Mouse (Mus musculus) left cerebral cortex, adult 2 months (tissue): ENCODE results near the gene Myh14. TPM values are rescaled to one million over a fixed set of nuclear protein-coding genes. Genes with fewer than 3 reads are reported as not detected.
A peak's percentile ranks its signal among the peaks of the same experiment; 100 is the strongest.

ENCODE experiments used
- DNase-seq, 2 experiments: peaks; one replicate each; pipeline ENCODE4 v3.0.0; 2021 to 2022; ENCODE audit warnings: low spot score in 2 of 2, mixed read lengths in 1 of 2; ENCODE audit errors: extremely low spot score in 1 of 2
- H3K27ac ChIP-seq: fragments of 200-600 bp; 2 replicates; pipeline ENCODE4 v1.8.1; 2022
- H3K4me3 ChIP-seq: fragments of 200-600 bp; 2 replicates; pipeline ENCODE4 v1.8.1; 2022
- CTCF ChIP-seq: fragments of 200-600 bp; IDR thresholded peaks from 2 replicates; pipeline ENCODE4 v1.8.1; 2022; ENCODE audit warnings: antibody characterized with exemption, mild to moderate bottlenecking, moderate library complexity
- intact Hi-C: fragments of 180-260 bp; cut with DNase I; formaldehyde crosslinking; loops from one replicate; pipeline ENCODE4 v1.15.1; 2025
- total RNA-seq, 2 experiments: library from RNA; stranded (reverse); gene quantifications; 2 replicates each; pipeline ENCODE4 v1.2.3; 2021

The Myh14 gene
- total RNA-seq, 2 experiments from 2014 or later: 21.1 to 21.4 TPM

DNA sequence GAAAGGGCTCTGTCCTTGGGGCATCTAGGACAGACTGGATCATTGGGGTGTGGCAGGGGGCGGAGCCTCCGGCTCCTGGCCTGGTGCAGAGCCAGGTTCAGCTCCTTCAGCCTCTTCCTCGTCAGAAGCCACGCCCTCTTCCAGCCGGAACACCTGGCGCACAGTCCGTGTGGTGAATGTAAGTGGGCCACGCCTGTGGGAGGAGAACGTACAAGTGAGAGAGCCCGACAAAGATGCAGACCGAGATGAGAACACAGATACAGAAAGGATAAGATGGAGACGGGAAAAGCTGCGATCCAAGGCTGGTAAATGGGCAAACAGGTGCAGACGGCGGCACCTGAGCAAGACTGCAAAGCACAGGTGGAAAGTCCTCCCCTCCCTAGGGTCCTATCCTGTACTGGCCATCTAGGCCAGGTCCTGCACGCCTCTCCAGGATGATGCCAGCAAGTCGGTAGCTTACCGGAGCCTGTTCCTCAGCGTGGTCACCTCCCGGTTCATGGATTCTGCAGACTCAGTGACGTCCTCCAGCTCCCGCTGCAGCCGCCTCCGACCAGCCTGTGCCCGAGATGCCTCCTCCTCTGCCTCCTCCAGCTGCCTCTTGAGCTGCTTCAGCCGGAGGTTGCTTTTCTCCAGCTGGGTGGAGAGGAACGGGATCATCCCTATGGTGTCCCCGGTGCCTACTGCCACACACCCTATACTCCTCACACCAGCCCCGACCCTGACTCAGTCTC lies 64.3 kb downstream of the Myh14 start:
- TF ChIP-seq CTCF: no peak
- Histone ChIP-seq H3K27ac (peak overlapping the region; percentile 90), H3K4me3 (peak overlapping the region; percentile 43)
- peak; percentile 36 to 61 for DNase-seq
- intact Hi-C loops: no loop called here

- TF ChIP-seq CTCF: no peak
Observed at GRCm38 (mm10) chr7:44605436-44605835, 65.2 kb downstream of the Myh14 start.

GRCm38 (mm10) chr7:44604619-44605018 lies 66.0 kb downstream of the Myh14 start:
- Histone ChIP-seq H3K4me3 (no peak overlapping the region), H3K27ac (no peak overlapping the region)
- intact Hi-C loops: no loop called here
- DNase-seq: no peak
- TF ChIP-seq CTCF: no peak

More at GRCm38 (mm10) chr7:44605436-44605835, 65.2 kb downstream of the Myh14 start:
- DNase-seq: no peak
- Histone ChIP-seq H3K4me3 (no peak overlapping the region), H3K27ac (no peak overlapping the region)
- intact Hi-C loops: no loop called here

DNA sequence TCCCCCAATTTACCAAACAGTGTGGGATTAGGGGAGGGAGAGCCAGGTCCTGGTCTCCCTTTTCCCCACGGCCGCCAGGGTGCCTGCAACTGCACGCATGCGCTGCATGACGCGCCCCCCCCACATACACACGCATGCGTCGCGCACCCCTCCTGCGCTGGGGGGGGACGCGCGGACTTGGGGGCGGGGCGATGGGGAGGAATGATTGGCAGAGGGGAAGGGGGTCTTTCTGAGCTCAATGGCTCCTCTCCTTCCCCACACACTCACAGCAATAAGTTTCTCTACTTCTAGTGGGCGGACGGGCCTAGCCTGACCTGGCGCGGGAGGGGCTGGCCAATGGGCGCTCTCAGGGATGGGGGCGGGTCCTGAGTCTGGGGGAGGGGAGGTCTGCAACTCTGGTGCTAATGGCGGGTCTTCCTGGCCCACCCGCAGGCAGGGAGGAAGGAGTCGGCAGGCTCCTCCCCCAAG lies 66.5 kb downstream of the Myh14 start:
- intact Hi-C loops: no loop called here
- H3K27ac ChIP-seq: no peak overlapping the region
- peak in 1 of 2 experiments; percentile 36 for DNase-seq
- H3K4me3 ChIP-seq: no peak overlapping the region
- peak; percentile 36 for TF ChIP-seq CTCF

GRCm38 (mm10) chr7:44603186-44603855 lies 67.3 kb downstream of the Myh14 start:
- intact Hi-C loops: no loop called here
- no peak overlapping the region for H3K27ac ChIP-seq
- no peak for DNase-seq

DNA sequence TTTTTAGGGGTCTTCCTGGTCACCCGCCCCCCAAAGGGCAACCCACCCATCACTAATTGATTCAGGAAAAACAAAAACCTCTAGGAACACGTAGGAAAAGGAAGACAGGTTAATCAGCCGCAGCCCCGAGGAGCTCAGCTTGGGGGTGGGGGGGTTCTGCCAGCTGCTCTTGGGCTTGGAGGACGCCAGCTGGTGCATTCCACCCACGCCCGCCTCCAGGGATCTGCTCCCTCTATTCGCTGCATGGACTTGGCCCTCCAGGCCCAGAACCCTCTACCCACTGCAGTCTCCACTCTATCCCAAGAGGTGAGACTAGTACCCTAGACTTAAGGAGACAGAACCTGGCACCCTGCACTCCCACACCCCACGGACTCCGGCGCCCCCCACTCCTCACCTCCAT lies 68.2 kb downstream of the Myh14 start:
- peak overlapping the region; percentile 57; the same call in 1 of the 2 replicates for H3K27ac ChIP-seq
- peak; percentile 70 to 85 for DNase-seq
- TF ChIP-seq CTCF: no peak
- H3K4me3 ChIP-seq: no peak overlapping the region
- intact Hi-C loops: loop anchor here (1.0 kb wide), 1 partner anchor 34 kb away; no protein-coding TSS in a partner anchor

More at GRCm38 (mm10) chr7:44603186-44603855, 67.3 kb downstream of the Myh14 start:
- no peak; the same call in 1 of the 2 replicates for TF ChIP-seq CTCF
- no peak overlapping the region for H3K4me3 ChIP-seq

DNA sequence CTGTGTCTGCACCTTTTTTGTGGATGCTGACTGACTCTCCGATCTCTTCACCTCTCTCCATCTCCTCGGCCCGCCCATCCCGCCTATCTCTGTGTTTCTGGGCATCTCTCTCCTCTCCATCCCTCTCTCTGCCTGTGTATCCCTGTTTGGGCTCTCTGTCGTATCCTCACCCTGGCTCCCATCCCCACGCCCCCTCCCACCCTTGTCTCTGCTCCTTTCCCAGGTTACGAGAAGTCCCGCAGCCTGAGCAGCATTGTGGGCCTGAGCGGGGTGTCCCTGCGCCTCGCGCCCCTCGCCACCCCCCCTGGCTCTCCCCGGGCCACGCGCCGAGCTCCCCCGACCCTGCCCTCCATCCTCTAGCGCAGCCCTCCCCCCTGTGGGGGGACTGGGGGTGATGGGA lies 69.0 kb downstream of the Myh14 start:
- intact Hi-C loops: loop anchor here (1.0 kb wide), 1 partner anchor 35 kb away; no protein-coding TSS in a partner anchor
- no peak for TF ChIP-seq CTCF
- H3K4me3 ChIP-seq: no peak overlapping the region
- DNase-seq: no peak
- H3K27ac ChIP-seq: no peak overlapping the region; the same call in 1 of the 2 replicates

- Histone ChIP-seq H3K4me3 (no peak overlapping the region), H3K27ac (no peak overlapping the region)
- intact Hi-C loops: no loop called here
- TF ChIP-seq CTCF: no peak
- no peak for DNase-seq
Observed at GRCm38 (mm10) chr7:44600691-44601262, 69.9 kb downstream of the Myh14 start.

GRCm38 (mm10) chr7:44598336-44598735 lies 72.3 kb downstream of the Myh14 start:
- no peak for DNase-seq
- TF ChIP-seq CTCF: no peak
- Histone ChIP-seq H3K27ac (no peak overlapping the region), H3K4me3 (no peak overlapping the region)
- intact Hi-C loops: no loop called here

- Histone ChIP-seq H3K4me3 (no peak overlapping the region), H3K27ac (no peak overlapping the region)
- intact Hi-C loops: no loop called here
- TF ChIP-seq CTCF: no peak
- DNase-seq: no peak
Observed at GRCm38 (mm10) chr7:44597666-44598065, 73.0 kb downstream of the Myh14 start.

DNA sequence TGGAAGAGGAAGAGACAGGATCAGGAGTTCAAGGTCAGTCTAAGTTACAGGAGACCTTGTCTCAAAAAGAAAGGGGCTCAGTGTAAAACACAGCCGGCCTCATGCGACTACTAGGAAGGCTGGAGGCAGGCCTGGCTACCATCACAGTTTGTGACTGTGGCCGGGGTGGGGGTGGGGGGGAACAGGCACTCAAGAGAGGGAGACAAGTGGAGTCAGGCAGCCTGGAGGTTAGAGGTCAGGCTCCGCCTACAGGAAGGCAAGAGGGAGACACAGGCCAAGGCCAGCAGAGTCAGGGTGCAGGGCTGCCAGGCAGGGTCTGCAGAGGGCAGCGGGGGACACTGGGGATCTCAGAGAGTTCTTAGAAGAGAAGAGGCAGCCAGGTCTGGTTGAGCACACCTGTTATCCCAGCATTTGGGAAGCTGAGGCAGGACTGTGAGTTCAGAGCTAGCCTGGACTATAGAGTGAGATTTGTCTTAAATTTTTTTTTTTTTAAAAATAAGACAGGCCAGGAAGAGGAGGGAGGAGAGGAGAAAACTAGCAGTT lies 73.6 kb downstream of the Myh14 start:
- intact Hi-C loops: no loop called here
- Histone ChIP-seq H3K4me3 (no peak overlapping the region), H3K27ac (no peak overlapping the region)
- no peak for DNase-seq
- no peak for TF ChIP-seq CTCF

GRCm38 (mm10) chr7:44596051-44596450 lies 74.6 kb downstream of the Myh14 start:
- H3K27ac ChIP-seq: no peak overlapping the region
- intact Hi-C loops: no loop called here
- TF ChIP-seq CTCF: no peak
- no peak overlapping the region for H3K4me3 ChIP-seq
- no peak for DNase-seq
